Mouse (Mus musculus) 416B (cell line): ENCODE data around the gene Acoxl.

Source experiments
- DNase-seq: peaks from one replicate; pipeline ENCODE4 v3.0.0; 2011; ENCODE audit warnings: low read depth

Gene Acoxl

GRCm38 (mm10) chr2:127897718-127898117 is 59.0 kb downstream of the Acoxl start:
- no peak for DNase-seq

GRCm38 (mm10) chr2:127904918-127905317 is 66.2 kb downstream of the Acoxl start:
- DNase-seq = no peak

- no peak for DNase-seq
These were observed 68.5 kb downstream of the Acoxl start for GRCm38 (mm10) chr2:127906973-127907678.

GRCm38 (mm10) chr2:127907679-127908042 is 69.0 kb downstream of the Acoxl start:
- no peak for DNase-seq

- no peak for DNase-seq
These were observed 70.2 kb downstream of the Acoxl start for GRCm38 (mm10) chr2:127908881-127909280.

- DNase-seq = no peak
These were observed 71.1 kb downstream of the Acoxl start for GRCm38 (mm10) chr2:127909790-127910189.

GRCm38 (mm10) chr2:127911579-127911978 is 72.9 kb downstream of the Acoxl start:
- DNase-seq = no peak

GRCm38 (mm10) chr2:127914047-127914446 is 75.4 kb downstream of the Acoxl start:
- peak; percentile 39 for DNase-seq

- peak; percentile 77 for DNase-seq
These were observed 78.2 kb downstream of the Acoxl start for GRCm38 (mm10) chr2:127916804-127917410.

- no peak for DNase-seq
These were observed 81.1 kb downstream of the Acoxl start for GRCm38 (mm10) chr2:127919740-127920139.

- DNase-seq = no peak
These were observed 83.6 kb downstream of the Acoxl start for GRCm38 (mm10) chr2:127922036-127922901.

- DNase-seq = peak; percentile 32
These were observed 84.5 kb downstream of the Acoxl start for GRCm38 (mm10) chr2:127923077-127923680.

- no peak for DNase-seq
These were observed 88.1 kb downstream of the Acoxl start for GRCm38 (mm10) chr2:127926679-127927324.

- no peak for DNase-seq
These were observed 89.0 kb downstream of the Acoxl start for GRCm38 (mm10) chr2:127927452-127928273.

GRCm38 (mm10) chr2:127928279-127928678 is 89.6 kb downstream of the Acoxl start:
- no peak for DNase-seq

- no peak for DNase-seq
These were observed 90.2 kb downstream of the Acoxl start for GRCm38 (mm10) chr2:127928871-127929270.

GRCm38 (mm10) chr2:127929939-127930715 is 91.5 kb downstream of the Acoxl start:
- DNase-seq = no peak

- DNase-seq = no peak
These were observed 92.9 kb downstream of the Acoxl start for GRCm38 (mm10) chr2:127931576-127931975.

- no peak for DNase-seq
These were observed 94.9 kb downstream of the Acoxl start for GRCm38 (mm10) chr2:127933531-127933931.

- DNase-seq = peak; percentile 21
These were observed 98.4 kb downstream of the Acoxl start for GRCm38 (mm10) chr2:127937079-127937478.
